Mouse (Mus musculus) central nervous system, embryonic 11.5 days (tissue): ENCODE results near the gene Lpcat1. TPM values are rescaled to one million over a fixed set of nuclear protein-coding genes. Genes with fewer than 3 reads are reported as not detected.

Source experiments
- polyA plus RNA-seq: library from polyadenylated mRNA; depleted of rRNA; stranded (reverse); fragments of >200 nt; gene quantifications from 2 replicates; pipeline ENCODE4 v1.2.3, GENCODE M21; 2012; rRNA removed

Lpcat1 gene
- polyA plus RNA-seq, result 66.4 and 74.4 TPM in 2 replicates

DNA sequence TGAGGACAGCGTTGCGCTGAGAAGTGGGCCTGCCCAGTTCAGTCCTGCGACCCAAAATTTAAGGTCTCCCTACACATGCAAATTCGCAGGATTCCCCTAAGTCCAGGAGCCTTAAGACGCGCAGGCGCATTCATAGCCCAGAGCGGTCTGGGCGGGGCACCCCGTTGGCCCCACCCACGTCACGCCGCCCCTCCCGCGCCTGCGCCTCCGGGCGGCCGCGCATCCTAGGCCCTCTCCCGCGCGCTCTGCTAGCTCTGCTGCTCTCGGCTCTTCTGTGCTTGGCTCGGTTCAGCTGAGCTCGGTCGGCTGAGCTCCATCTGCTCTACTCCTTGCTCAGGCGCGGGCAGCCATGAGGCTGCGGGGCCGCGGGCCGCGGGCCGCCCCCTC is at the start of gene Lpcat1:
Gene Lpcat1, plus strand, starts transcription at position 164 of the 387 bp plus-strand sequence.

DNA sequence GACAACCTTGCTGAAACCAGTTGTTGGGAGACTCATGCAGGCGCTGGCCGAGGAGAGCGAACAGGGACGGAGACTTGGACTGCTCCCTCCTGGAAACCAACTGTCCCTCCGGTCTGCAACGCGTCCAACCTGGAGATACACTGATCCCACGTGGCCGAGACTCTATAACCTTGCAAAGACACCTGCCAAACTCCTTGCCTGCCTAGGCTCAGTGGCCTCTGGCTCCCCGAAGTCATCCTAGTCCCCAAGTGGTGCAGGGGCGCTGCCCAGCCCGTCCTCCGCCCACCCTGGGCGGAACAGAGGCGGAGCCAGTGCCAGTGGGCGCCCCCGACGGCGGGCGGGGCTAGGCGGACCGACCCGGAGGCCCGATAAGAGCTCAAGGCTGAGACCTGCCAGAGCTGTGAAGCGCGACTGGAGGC is 69.4 kb downstream of the Lpcat1 start, which contains the start of gene Slc6a3:
Gene Slc6a3, plus strand, starts transcription at position 345 of the 419 bp plus-strand sequence.

Other genes starting within 250 kb of the Lpcat1 start
- gene Irx4, start 206.7 kb upstream of the Lpcat1 start, polyA plus RNA-seq, result 1.8 and 1.9 TPM in 2 replicates
- 76.0 and 85.3 TPM in 2 replicates for gene Mrpl36, start 138.7 kb upstream of the Lpcat1 start, polyA plus RNA-seq
- gene Ndufs6, start 138.7 kb upstream of the Lpcat1 start, polyA plus RNA-seq, result 185 and 210 TPM in 2 replicates
- gene Slc6a3, start 69.5 kb downstream of the Lpcat1 start, polyA plus RNA-seq, result 0.16 and 0.18 TPM in 2 replicates
- gene Clptm1l, start 136.8 kb downstream of the Lpcat1 start, polyA plus RNA-seq, result 71.7 and 99.7 TPM in 2 replicates
- 8.5 and 18.7 TPM in 2 replicates for gene Tert, start 159.7 kb downstream of the Lpcat1 start, polyA plus RNA-seq
- 0.14 TPM in 1 of 2 replicates, not detected in the other for gene Slc6a18, start 210.8 kb downstream of the Lpcat1 start, polyA plus RNA-seq
- gene Slc6a19, start 237.7 kb downstream of the Lpcat1 start, polyA plus RNA-seq, result 0.16 and 0.17 TPM in 2 replicates